Mouse (Mus musculus): ENCODE measurements around the gene Thap7. TPM values are rescaled to one million over a fixed set of nuclear protein-coding genes. Genes with fewer than 3 reads are reported as not detected.
"Not testable (repeated sequence)": the region's sequence is repeated elsewhere in the genome, so short reads cannot be mapped to it uniquely, and the experiment has no call there.

Thap7 gene
- total RNA-seq, 2 experiments from 2014 or later, result 18.7 to 22.5 TPM

DNA sequence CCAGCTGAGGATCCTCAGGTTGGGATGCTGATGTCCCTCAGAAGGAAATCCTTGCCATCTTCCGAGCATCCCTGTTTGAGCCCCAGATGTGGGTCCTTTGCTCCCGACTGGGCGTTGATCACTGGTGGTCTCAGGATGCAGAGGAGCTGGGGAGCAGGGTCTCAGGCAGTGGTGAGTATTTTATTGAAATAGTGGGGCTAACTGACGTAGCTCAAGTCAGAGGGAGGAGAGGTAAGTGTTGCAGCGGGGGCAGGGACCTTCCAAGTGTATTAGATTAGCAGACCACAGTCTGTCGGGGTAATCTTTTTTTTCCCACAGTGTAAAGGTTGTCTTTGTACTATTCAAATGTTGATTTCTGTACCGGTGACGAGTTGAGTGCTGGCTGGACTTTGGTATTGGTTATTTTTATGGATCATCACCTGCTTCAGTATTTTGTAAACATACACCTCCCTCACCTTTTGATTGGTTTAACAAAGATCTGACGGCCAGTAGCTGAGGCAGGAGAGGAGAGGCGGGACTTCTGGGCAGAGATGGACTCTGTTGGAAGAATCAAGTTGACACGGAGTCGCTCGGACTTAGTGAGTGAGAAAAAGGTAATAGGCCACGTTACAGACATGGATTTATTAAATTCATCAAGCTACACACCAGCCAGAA lies 1.9 kb upstream of the Thap7 start:
- DNase-seq (ENCODE audit: low spot score in 2 of 2), result no peak

DNA sequence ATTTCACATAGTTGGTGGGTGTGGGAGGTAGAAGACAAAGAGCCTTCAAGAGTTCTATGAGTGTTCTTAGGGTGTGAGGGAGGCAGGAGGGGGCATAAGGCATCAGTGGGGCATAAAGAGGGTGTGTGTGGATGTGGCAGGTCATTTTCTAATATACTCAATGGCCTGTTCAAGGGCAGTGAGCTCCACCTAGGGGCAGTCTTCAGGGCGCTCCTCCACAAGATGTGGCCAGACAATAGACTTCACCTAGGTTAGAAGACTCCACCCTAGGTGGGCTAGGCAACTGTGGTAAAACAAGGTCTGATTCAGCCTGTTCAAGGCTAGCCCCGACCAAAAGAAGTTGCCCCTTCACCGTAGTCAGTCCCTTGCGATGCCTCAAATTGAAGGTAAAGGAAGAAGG lies 1.3 kb upstream of the Thap7 start:
- DNase-seq (ENCODE audit: low spot score in 2 of 2), result no peak

DNA sequence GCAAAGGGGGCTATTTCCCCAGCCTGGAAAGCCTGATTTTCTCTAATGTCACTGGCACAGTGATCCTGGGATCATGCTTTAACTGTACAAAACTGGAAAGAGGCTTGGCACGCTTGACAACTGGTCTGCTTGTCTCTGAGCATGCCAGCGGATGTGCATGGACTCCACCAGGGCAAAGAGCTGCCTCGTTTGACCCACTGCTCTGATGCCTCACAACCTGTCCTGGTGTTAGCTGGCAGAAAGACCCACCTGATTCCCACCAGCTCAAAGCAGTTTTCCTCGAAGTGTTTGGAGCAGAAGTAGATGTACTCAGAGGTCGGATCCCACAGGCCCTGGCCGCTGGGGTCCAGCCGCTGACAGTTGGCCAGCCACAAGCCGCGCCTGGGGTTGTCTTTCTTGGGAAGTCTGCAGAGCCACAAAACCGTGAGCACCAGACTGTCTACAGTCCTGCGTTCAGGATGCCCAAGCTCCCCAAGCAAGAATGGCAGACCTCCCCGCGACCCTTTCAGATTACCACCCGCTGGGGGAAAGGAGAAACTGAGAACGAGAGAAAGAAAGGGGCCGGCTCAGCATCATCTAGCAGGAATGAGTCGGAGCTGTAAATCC lies 852 bp downstream of the Thap7 start:
- DNase-seq (ENCODE audit: low spot score in 2 of 2), result peak in 1 of 2 experiments; percentile 39

DNA sequence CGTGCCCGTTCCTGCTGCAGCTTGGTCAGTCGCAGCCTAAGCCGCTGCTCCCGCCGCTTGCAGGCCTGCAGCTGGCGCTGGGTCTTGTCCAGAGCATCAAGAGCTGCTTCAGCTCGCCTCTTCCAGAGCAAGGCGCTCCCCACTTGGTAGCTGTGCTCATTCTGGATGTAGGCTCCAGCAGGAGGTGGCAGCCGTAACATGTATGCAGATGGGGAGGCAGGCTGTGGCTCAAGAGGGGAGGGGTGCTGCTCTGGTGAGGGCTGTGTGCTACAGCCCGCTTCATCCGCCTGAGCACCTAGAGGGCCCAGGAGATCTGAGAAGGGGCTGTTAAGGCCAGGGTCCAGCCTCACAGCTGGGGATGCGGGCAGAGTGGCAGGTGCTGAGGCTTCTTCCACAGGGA lies 2.7 kb downstream of the Thap7 start:
- no peak for DNase-seq (ENCODE audit: low spot score in 2 of 2)

DNA sequence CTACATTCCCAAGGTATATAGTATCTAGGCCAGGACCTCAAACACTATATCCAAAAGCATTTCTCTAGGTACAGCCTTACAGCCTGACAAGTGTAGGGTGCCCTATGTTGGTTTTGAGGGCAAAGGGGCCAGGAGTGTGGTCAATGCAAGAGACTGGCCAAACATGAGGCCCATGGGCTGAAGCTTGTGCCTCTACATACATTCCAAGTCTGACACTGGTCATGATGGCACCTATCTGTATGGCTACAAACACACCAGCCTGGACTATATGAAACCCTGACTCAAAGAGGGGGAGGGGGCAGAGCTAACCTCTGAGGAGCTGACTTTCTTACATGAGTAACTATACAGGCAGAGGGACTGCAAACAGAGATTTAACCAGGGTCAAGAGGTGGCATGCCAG lies 3.3 kb downstream of the Thap7 start:
- no peak for DNase-seq (ENCODE audit: low spot score in 2 of 2)

DNA sequence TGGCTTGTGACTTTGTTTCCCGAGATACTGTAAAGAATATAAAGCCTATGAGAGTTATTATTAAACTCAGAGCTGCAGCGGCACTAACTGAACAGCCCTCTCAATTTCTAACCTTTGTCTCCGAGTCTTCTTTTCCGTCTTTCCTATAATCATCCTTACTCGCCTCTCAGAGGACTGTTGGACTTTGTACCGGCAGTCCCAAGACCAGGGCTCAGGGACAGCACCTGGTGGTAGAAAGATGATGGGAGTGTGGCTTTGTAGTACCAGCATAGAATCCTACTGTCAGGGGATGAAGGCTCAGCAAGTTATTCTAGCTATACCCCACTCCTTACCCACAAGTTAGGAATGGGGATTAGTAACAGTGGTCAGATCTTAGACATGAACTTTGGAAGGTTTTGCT lies 4.7 kb downstream of the Thap7 start:
- DNase-seq (ENCODE audit: low spot score in 2 of 2), result no peak

DNA sequence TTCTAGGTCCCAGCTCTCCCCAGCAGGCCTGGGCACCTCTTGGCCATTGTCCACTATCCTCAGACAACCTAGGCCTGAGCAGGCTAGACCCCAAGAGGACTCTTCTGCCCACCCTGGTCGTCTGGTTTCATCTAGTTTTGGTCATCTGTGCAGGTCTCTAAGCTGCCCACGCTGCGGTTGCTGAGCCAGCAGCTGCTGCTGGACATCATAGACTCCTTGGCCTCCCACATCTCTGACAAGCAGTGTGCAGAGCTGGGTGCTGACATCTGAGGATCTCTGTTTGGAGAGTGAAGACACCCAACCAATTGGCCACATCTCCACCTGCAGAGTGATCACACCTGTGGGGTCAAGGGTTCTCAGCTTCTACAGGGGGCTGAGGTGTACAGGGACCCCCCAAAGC lies 5.4 kb downstream of the Thap7 start:
- DNase-seq (ENCODE audit: low spot score in 2 of 2), result no peak

DNA sequence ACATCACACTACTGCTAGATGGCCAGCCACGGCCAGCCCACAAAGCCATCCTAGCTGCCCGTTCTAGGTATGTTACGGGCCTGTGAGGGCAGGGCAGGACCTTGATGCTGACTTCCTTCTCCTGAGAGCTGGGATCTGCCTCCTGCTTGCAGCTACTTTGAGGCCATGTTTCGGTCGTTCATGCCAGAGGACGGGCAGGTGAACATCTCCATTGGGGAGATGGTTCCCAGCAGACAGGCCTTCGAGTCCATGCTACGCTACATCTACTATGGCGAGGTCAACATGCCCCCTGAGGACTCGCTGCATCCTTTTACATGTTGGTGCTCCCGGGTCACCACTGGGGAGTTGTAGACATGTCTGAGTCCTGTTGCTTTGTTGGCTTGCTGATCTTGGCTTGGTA lies 6.8 kb downstream of the Thap7 start:
- DNase-seq (ENCODE audit: low spot score in 2 of 2), result no peak

DNA sequence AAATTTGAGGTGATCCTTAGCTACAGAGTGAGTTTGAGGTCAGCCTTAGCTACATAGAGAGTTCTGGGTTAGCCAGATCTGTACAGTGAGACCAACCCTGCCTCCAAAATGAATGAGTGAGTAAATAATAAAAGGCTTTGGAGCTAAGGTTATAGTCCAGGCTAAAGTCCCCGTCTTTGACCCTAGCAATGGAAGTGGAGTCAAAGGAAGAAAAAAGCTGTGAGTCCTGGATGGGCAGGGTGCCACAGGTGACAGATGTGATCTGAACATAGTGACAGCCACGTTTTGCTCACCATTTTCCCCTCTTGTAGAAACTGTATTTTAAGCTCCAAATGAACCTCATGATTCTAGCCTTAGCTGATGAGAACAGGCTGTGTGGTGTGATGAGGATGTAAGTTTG lies 12.0 kb downstream of the Thap7 start:
- no peak for DNase-seq (ENCODE audit: low spot score in 2 of 2)

DNA sequence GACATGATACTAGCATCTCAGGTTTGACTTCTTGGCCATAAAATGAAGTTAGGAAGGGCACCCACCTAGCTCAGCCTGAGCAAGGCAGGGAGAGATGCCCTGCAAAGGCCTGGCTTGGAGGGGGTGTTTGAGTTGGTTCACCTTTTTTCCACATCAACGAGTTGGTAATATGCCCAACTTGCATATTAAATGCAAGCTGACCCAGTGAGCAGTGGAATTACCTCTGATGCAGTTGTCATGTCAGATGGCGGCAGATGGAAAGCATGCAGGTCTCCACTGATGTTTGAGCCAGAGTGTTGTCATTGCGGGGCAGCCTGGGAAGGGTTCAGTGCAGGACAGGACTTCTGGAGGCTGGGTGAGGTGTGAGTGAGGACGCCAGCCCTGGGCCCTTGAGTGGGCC lies 19.5 kb downstream of the Thap7 start:
- DNase-seq (ENCODE audit: low spot score in 2 of 2), result no peak

DNA sequence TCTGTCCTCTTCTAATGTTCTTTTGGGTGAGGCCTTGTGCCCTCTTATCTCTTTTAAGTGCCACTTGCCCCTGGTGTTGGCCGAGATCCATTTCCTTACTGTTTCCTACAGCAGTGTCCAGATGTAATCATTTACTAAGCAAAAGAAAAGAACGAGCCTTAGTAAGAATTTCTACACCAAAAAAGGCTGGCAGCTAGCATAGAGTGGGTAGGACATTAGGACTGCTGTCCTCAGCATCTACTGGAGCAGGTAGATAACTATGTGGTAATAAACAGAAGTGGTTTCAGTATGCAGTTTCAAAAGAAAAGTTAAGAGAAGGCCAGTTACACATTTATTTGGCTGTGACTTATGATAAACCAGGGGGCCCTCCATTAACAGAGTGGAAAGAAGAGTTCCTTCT lies 20.2 kb downstream of the Thap7 start:
- no peak for DNase-seq (ENCODE audit: low spot score in 2 of 2)

DNA sequence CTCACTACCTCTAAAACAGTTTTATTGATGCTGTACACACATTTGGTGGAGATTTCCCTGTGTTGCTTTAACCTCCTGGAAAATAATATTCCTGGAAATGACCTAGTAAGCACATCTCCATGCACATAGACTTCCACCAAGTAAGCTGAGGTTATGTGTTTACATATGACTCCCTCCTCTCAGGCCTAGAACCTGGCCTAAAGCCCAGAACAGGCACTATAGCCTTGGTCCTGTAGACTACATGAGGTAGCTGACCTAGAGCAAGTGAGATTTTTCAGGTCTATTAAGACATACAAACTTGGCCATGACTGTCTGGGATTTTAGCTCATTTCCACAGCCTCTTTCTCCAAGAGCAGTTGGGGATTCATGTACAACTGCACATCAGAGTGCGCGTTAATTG lies 20.8 kb downstream of the Thap7 start:
- DNase-seq (ENCODE audit: low spot score in 2 of 2), result no peak

DNA sequence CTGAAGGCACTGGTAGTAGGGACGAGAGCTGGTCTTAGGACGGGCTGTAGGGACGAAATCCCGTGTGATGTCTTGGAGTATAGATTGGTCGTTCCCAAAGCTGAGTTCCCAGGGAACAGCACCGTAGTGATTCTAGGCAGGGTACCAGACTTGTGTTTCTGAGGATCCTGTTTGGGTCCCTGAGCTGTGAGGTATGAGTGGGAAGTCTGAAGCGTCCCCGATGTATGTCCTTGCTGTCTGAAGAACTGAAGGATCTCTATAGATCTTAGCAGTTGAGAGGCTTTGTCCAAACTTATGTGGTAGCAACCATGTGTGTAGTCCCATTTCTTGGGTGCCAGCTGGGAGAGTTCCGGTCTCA lies 21.7 kb downstream of the Thap7 start:
- DNase-seq (ENCODE audit: low spot score in 2 of 2), result no peak

DNA sequence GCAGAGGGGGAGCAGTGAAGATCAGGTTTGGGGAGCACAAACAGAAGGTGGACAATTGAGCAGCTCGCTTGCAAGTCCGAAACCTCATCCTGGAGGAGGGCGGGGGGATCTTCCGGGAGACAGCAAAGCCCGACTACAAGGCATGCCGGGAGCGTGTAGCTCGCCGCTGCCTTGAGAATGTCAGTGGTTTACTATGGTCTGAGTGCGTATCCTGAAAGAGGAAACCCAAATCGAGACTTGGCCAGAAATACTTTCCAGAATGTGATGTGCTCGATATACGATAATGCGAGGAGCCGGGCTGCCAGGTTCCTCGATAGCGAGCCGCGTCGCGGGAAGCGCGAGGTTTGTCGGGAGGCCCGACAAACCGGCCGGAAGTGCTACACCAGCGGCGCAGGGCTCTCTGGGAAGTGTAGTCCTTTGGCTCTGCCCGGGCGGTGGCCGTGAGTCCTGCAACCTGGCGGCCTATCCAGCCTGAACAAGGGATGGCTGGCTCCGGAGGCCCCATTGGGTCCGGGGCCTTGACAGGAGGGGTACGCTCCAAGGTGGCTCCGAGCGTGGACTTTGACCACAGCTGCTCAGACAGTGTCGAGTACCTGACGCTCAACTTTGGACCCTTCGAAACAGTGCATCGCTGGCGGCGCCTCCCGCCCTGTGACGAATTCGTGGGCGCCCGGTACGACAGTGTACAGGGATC lies 22.2 kb downstream of the Thap7 start, which contains the start of gene Lztr1:
Lztr1 (plus strand) TSS at position 143 of the 694 bp plus-strand sequence.
- DNase-seq (ENCODE audit: low spot score in 2 of 2), result peak; percentile 78 to 90

DNA sequence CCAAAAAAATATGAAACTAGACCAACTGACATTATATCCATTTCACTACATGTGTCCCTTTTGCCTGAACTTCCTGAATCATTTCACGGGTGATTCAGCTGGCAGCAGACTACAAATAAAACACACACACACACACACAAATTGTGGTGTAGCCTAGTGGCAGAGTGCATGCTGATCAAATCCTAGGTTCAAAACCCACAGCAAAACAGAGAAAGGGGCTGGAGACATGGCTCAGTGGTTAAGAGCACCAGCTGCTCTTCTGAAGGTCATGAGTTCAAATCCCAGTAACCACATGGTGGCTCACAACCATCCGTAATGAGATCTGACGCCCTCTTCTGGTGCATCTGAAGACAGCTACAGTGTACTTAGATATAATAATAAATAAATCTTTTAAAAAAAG lies 22.9 kb downstream of the Thap7 start:
- DNase-seq (ENCODE audit: low spot score in 2 of 2), result not testable (repeated sequence)

DNA sequence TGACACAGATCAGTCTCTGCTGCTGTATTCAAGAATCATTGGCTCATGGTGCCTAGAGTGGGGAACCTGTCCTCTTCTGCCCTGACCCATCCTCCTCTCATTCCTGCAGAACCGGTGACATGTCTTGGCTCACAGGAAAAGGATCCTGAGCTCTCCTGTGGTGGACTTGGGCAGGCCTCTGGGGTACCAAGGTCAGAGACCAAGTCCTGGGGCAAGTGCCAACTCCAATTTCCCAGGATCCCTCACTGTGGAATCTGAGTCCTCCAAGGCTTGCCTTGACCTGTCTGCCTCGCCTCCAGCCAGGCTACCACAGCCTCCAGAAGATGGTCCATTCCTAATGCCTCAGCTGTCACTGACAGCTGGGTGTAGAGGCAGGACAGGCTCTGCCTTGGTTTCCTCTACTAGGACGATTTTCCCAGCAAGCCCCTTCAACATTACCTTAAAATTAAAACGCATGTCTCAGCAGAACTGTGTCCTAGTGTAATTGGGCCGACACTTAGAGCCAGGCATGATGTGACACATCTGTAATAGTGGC lies 23.9 kb downstream of the Thap7 start:
- no peak for DNase-seq (ENCODE audit: low spot score in 2 of 2)

DNA sequence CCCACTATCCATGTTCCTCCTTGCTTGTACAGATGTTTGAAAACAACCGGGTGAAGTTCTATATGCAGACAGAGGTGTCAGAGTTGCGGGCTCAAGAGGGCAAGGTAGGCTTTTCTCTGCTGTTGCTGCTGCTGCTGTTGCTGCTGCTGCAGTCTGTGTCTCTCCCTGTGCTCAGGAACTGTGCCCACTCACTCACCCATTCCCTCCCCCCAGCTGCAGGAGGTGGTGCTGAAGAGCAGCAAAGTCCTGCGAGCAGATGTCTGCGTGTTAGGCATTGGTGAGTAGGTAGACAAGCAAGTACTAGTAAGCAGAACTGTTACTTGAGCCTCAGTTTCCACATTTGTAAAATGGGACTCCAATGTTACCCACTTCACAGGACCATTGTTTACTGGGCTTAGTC lies 28.3 kb downstream of the Thap7 start:
- no peak for DNase-seq (ENCODE audit: low spot score in 2 of 2)

DNA sequence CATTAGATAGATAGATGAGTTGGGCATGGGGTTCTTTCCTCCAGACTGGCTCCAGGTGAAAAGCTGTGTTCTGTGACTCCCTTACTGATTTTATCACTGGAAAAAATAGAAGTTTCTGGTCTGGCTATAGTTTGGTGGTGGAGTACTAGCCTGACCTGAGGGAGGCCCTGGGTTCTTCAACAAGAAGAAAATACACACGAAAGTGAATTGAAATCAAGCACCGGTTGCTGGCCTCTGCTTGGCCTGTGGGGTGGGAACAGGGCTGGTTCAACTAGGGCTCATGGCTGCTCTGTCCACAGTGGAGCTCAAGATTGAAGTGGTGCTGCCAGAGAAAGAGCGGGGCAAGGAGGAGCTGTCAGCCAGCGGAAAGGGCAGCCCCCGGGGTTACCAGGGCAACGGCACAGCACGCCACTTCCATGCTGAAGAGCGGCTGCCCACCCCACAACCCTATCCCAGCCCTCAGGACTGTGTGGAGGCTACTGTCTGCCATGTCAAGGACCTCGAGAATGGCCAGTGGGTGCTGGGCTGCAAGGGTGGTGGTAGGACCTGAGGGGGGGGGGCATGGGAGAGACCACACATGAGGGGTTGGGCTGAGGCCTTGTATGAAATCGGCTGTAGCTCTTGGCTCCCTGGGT lies 31.6 kb downstream of the Thap7 start:
- DNase-seq (ENCODE audit: low spot score in 2 of 2), result no peak

DNA sequence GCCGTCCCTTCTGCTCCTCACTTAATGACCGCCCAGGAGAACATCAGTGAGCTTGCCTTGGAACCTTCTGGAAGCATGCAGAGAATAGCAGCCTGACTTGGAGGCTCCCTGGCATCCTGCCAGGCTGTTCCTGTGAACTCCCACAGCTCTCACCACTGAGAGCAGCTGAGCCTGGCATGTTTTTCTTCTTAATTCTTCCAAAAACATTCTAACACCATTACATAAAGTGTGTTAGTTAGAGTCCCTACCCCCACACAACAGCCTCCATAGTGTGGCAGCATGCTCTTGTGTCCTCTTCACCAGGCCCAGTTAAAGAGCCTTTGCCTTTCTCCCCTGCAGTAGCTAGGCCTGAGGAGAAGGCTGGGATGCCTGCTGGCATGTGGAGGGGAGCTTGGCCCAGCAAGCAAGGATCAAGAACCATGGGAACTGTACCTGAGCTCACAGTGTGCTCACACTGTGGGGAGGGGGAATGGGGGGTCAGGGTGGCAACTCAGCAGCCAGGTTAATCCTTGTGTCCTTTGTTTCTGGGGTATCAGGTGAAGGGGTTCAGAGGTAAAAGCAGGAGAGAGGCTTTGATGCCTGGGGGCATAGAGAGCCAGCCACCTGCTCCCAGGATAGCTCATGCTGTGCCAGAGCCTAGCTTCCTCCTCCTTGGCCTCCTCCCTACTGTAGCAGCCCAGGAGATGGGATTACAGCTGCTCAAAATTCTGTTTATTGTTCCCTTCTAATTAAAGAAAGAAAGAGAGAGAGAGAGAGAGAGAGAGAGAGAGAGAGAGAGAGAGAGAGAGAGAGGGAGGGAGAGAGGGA lies 34.2 kb downstream of the Thap7 start:
- peak in 1 of 2 experiments; percentile 55 for DNase-seq (ENCODE audit: low spot score in 2 of 2)

DNA sequence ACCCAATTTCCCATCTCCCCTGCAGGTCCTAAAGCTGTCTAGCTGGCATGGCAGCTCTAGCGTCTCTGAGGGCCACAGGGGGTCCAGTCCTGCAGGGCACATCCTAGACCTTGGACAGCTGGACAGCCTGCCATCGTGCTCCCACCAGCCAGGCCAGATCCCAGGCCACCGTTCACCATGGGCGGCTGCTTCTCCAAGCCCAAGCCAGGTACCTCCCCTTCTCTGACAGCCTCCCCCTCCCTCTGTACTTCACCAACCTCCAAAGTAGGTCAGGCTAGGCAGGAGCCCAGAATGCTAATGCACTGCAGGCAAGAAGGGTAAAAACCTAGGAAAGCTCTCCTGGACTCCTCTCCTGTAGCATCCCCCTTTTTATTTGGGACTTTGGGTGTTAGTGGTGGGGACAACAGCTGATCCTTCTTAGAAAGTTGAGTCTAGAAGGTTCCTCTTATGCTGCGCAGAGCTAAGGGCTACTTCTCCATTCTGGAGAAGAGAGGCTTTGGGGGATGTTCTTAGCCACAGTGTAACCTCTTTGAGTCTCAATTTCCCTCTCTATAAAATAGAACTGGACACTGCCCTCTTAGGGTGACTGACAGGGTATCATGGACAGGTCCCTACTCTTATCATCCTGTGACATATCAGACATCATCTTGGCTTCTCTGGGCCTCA lies 38.9 kb downstream of the Thap7 start:
- DNase-seq (ENCODE audit: low spot score in 2 of 2), result no peak

DNA sequence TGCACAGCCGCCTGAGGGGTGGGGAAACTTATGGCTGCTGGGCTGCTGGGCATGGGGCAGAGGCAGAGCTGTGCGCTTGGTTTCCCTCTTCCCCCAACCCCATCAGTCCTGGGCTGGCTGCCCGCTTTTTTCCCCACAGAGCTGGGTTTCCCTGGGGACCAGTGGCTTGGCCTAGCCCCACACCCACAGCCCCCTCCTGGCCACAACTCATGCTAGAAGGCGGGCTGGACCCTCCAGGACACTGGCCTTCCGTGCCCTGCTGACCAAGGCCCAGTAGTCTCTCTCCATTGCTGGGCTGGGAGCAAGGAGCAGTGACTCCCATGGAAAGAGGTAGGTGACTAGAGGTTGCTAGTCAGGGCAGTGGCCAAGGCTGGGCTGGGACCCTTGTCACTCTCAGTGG lies 39.8 kb downstream of the Thap7 start:
- DNase-seq (ENCODE audit: low spot score in 2 of 2), result no peak

Data from gastrocnemius, postnatal 4 days (tissue).